Mouse (Mus musculus) hindbrain, embryonic 10.5 days (tissue): ENCODE data around the gene Bcl11b. TPM values are rescaled to one million over a fixed set of nuclear protein-coding genes. Genes with fewer than 3 reads are reported as not detected.

ENCODE experiments used
- DNase-seq: peaks from one replicate; pipeline ENCODE4 v3.0.0-alpha.2; 2017; ENCODE audit warnings: low spot score
- H3K27ac ChIP-seq: fragments of 300-500 bp; sonication (generic); 2 replicates; pipeline ENCODE4 v1.5.1; 2016; ENCODE audit warnings: mild to moderate bottlenecking, moderate library complexity
- H3K27me3 ChIP-seq: fragments of 300-500 bp; sonication (generic); 2 replicates; pipeline ENCODE4 v1.6.1; 2016; ENCODE audit warnings: mild to moderate bottlenecking; ENCODE audit not compliant: poor library complexity, insufficient read depth, severe bottlenecking
- H3K36me3 ChIP-seq: fragments of 300-500 bp; sonication (generic); 2 replicates; pipeline ENCODE4 v1.6.1; 2016; ENCODE audit warnings: mild to moderate bottlenecking, moderate library complexity
- H3K4me1 ChIP-seq: fragments of 300-500 bp; sonication (generic); replicated peaks from 2 replicates; pipeline ENCODE4 v1.6.1; 2016; ENCODE audit warnings: mild to moderate bottlenecking
- H3K4me3 ChIP-seq: fragments of 300-500 bp; sonication (generic); 2 replicates; pipeline ENCODE4 v1.5.1; 2016; ENCODE audit warnings: mild to moderate bottlenecking, moderate library complexity
- H3K9me3 ChIP-seq: fragments of 300-500 bp; sonication (generic); 2 replicates; pipeline ENCODE4 v1.6.1; 2016; ENCODE audit warnings: mild to moderate bottlenecking, moderate library complexity
- WGBS: fragments of 180-500 bp; shearing (Covaris S2); methylation state at CpG from one replicate; pipeline ENCODE4 v1.1.7; 2016; 5-methylcytosine and 5-hydroxymethylcytosine counted together
- polyA plus RNA-seq: library from polyadenylated mRNA; unstranded; fragments of >200 nt; fragmentation: Nextera tagmentation; extraction: Ambion mirVana; gene quantifications from 2 replicates; pipeline ENCODE4 v1.2.1, GENCODE M21; 2016

Bcl11b gene
- polyA plus RNA-seq, 1 experiment from 2014 or later = 3.3 TPM

- no peaks in the 10 kb centered on the region for H3K9me3 ChIP-seq
- H3K27me3 ChIP-seq = peaks cover 92% of the 10 kb centered on the region
- 2% methylated on average over 14 of the region's 14 CpGs for WGBS
- peaks cover 43% of the 10 kb centered on the region for H3K4me1 ChIP-seq
- no peak for DNase-seq
- peak overlapping the region; percentile 95 for H3K27ac ChIP-seq
- peak overlapping the region; percentile 69 for H3K4me3 ChIP-seq
- H3K36me3 ChIP-seq = no peaks in the 10 kb centered on the region
Measured at GRCm38 (mm10) chr12:108005488-108005800, 2.0 kb upstream of the Bcl11b start.

GRCm38 (mm10) chr12:108004701-108005487, 1.5 kb upstream of the Bcl11b start:
- Histone ChIP-seq H3K27ac (peak overlapping the region; percentile 95), H3K36me3 (no peaks in the 10 kb centered on the region), H3K27me3 (peaks cover 92% of the 10 kb centered on the region), H3K4me3 (peak overlapping the region; percentile 69), H3K4me1 (peaks cover 48% of the 10 kb centered on the region), H3K9me3 (no peaks in the 10 kb centered on the region)
- WGBS = under 1% methylated on average over 43 of the region's 43 CpGs
- DNase-seq = peak; percentile 77

- H3K9me3 ChIP-seq = no peaks in the 10 kb centered on the region
- peaks cover 48% of the 10 kb centered on the region for H3K4me1 ChIP-seq
- H3K36me3 ChIP-seq = no peaks in the 10 kb centered on the region
- peak overlapping the region; percentile 95 for H3K27ac ChIP-seq
- peak overlapping the region; percentile 69 for H3K4me3 ChIP-seq
- WGBS = under 1% methylated on average over 35 of the region's 35 CpGs
- peaks cover 93% of the 10 kb centered on the region for H3K27me3 ChIP-seq
- DNase-seq = peak; percentile 90
Measured at GRCm38 (mm10) chr12:108003928-108004327, 526 bp upstream of the Bcl11b start.

GRCm38 (mm10) chr12:108002436-108003189, 789 bp downstream of the Bcl11b start:
- peaks cover 90% of the 10 kb centered on the region for H3K27me3 ChIP-seq
- H3K4me1 ChIP-seq = peaks cover 60% of the 10 kb centered on the region
- H3K9me3 ChIP-seq = no peaks in the 10 kb centered on the region
- peak overlapping the region; percentile 95 for H3K27ac ChIP-seq
- H3K4me3 ChIP-seq = peak overlapping the region; percentile 69
- DNase-seq = peak; percentile 73
- H3K36me3 ChIP-seq = no peaks in the 10 kb centered on the region
- under 1% methylated on average over 78 of the region's 78 CpGs for WGBS

GRCm38 (mm10) chr12:108001652-108002340, 1.6 kb downstream of the Bcl11b start:
- peak overlapping the region; percentile 69 for H3K4me3 ChIP-seq
- H3K4me1 ChIP-seq = peaks cover 66% of the 10 kb centered on the region
- H3K9me3 ChIP-seq = no peaks in the 10 kb centered on the region
- H3K36me3 ChIP-seq = no peaks in the 10 kb centered on the region
- 1% methylated on average over 37 of the region's 37 CpGs for WGBS
- DNase-seq = peak; percentile 63
- peak overlapping the region; percentile 95 for H3K27ac ChIP-seq
- H3K27me3 ChIP-seq = peaks cover 90% of the 10 kb centered on the region

- Histone ChIP-seq H3K4me3 (peak overlapping the region; percentile 69), H3K4me1 (peaks cover 56% of the 10 kb centered on the region), H3K36me3 (no peaks in the 10 kb centered on the region), H3K27me3 (peaks cover 87% of the 10 kb centered on the region), H3K27ac (peak overlapping the region; percentile 36; the same call in 1 of the 2 replicates), H3K9me3 (no peaks in the 10 kb centered on the region)
- DNase-seq = no peak
- WGBS = 21% methylated on average over 2 of the region's 2 CpGs
Measured at GRCm38 (mm10) chr12:108000715-108001080, 2.7 kb downstream of the Bcl11b start.

- H3K9me3 ChIP-seq = no peaks in the 10 kb centered on the region
- H3K4me1 ChIP-seq = peaks cover 50% of the 10 kb centered on the region
- no peaks in the 10 kb centered on the region for H3K36me3 ChIP-seq
- DNase-seq = no peak
- H3K27ac ChIP-seq = no peak overlapping the region
- H3K4me3 ChIP-seq = peak overlapping the region; percentile 69
- peaks cover 84% of the 10 kb centered on the region for H3K27me3 ChIP-seq
- WGBS = 79% methylated on average over 15 of the region's 15 CpGs
Measured at GRCm38 (mm10) chr12:107999751-108000714, 3.4 kb downstream of the Bcl11b start.

GRCm38 (mm10) chr12:107998746-107999145, 4.7 kb downstream of the Bcl11b start:
- H3K27ac ChIP-seq = no peak overlapping the region
- 2% methylated on average over 20 of the region's 20 CpGs for WGBS
- H3K4me3 ChIP-seq = 0 out of 2 replicates have a peak overlapping the region, but pooled peaks have one; percentile 13
- H3K27me3 ChIP-seq = peaks cover 82% of the 10 kb centered on the region
- H3K4me1 ChIP-seq = peaks cover 45% of the 10 kb centered on the region
- H3K36me3 ChIP-seq = no peaks in the 10 kb centered on the region
- peak; percentile 88 for DNase-seq
- H3K9me3 ChIP-seq = no peaks in the 10 kb centered on the region

GRCm38 (mm10) chr12:107997901-107998300, 5.5 kb downstream of the Bcl11b start:
- Histone ChIP-seq H3K36me3 (no peaks in the 10 kb centered on the region), H3K4me1 (peaks cover 49% of the 10 kb centered on the region), H3K27me3 (peaks cover 87% of the 10 kb centered on the region), H3K9me3 (no peaks in the 10 kb centered on the region), H3K4me3 (no peak overlapping the region), H3K27ac (no peak overlapping the region)
- no peak for DNase-seq
- 79% methylated on average over 11 of the region's 11 CpGs for WGBS

GRCm38 (mm10) chr12:107997241-107997640, 6.2 kb downstream of the Bcl11b start:
- Histone ChIP-seq H3K27ac (no peak overlapping the region), H3K4me3 (no peak overlapping the region), H3K4me1 (peaks cover 47% of the 10 kb centered on the region), H3K36me3 (no peaks in the 10 kb centered on the region), H3K27me3 (peaks cover 86% of the 10 kb centered on the region), H3K9me3 (no peaks in the 10 kb centered on the region)
- DNase-seq = no peak
- WGBS = 55% methylated on average over 3 of the region's 3 CpGs

GRCm38 (mm10) chr12:107996773-107997172, 6.6 kb downstream of the Bcl11b start:
- H3K27ac ChIP-seq = no peak overlapping the region
- DNase-seq = no peak
- no peaks in the 10 kb centered on the region for H3K9me3 ChIP-seq
- WGBS = 71% methylated on average over 4 of the region's 4 CpGs
- no peak overlapping the region for H3K4me3 ChIP-seq
- H3K36me3 ChIP-seq = no peaks in the 10 kb centered on the region
- peaks cover 47% of the 10 kb centered on the region for H3K4me1 ChIP-seq
- H3K27me3 ChIP-seq = peaks cover 81% of the 10 kb centered on the region

- Histone ChIP-seq H3K4me1 (peaks cover 47% of the 10 kb centered on the region), H3K9me3 (no peaks in the 10 kb centered on the region), H3K27me3 (peaks cover 76% of the 10 kb centered on the region), H3K4me3 (no peak overlapping the region), H3K36me3 (no peaks in the 10 kb centered on the region), H3K27ac (no peak overlapping the region)
- no peak for DNase-seq
- 79% methylated on average over 6 of the region's 6 CpGs for WGBS
Measured at GRCm38 (mm10) chr12:107996216-107996615, 7.2 kb downstream of the Bcl11b start.
